Mouse (Mus musculus): ENCODE measurements around the gene Pgbd1. TPM values are rescaled to one million over a fixed set of nuclear protein-coding genes. Genes with fewer than 3 reads are reported as not detected.
"Not testable (repeated sequence)": the region's sequence is repeated elsewhere in the genome, so short reads cannot be mapped to it uniquely, and the experiment has no call there.

Pgbd1 gene
- 2.0 and 2.5 TPM in 2 replicates for polyA plus RNA-seq (2015; fragmentation: Nextera tagmentation; extraction: Ambion mirVana)

- peaks cover 15% of the 10 kb centered on the region for H3K36me3 ChIP-seq (ENCODE audit: insufficient read depth, low read length)
- ATAC-seq (replicated peaks; ENCODE audit: low FRiP score, low read depth): peak; percentile 94
- peak within 1 kb of the TSS; percentile 85 for H3K4me2 ChIP-seq (ENCODE audit: low read length)
- H3K27me3 ChIP-seq (ENCODE audit: insufficient read depth, low read length): no peaks in the 10 kb centered on the region
- 1% methylated on average over 32 of the region's 32 CpGs for WGBS
- H3K4me1 ChIP-seq (replicated peaks; ENCODE audit: insufficient read depth, low read length): 0 out of 2 replicates have a peak, but pooled peaks cover 5% of the 10 kb centered on the region
- peak within 1 kb of the TSS; percentile 78 for H3K27ac ChIP-seq
- DNase-seq (ENCODE audit: low spot score): peak; percentile 84
- TF ChIP-seq CTCF (IDR thresholded peaks at IDR 0.05; ENCODE audit: low read depth): peak; percentile 56
- peak within 1 kb of the TSS; percentile 49 for H3K4me3 ChIP-seq (replicated peaks; ENCODE audit: low read depth, low read length)
- peak within 1 kb of the TSS; percentile 68 for H3K9ac ChIP-seq (ENCODE audit: low read depth, low read length)
- no peaks in the 10 kb centered on the region for H3K9me3 ChIP-seq (replicated peaks; ENCODE audit: low read length)
Observed at GRCm38 (mm10) chr13:21440503-21441206, at the start of gene Pgbd1. TSS of gene Pgbd1 (minus strand) at chr13:21441058.

- H3K36me3 ChIP-seq (ENCODE audit: insufficient read depth, low read length): no peaks in the 10 kb centered on the region
- H3K27ac ChIP-seq: no peak overlapping the region
- H3K27me3 ChIP-seq (ENCODE audit: insufficient read depth, low read length): no peaks in the 10 kb centered on the region
- no peak overlapping the region for H3K4me3 ChIP-seq (replicated peaks; ENCODE audit: low read depth, low read length)
- ATAC-seq (replicated peaks; ENCODE audit: low FRiP score, low read depth) (no peak), DNase-seq (ENCODE audit: low spot score) (no peak)
- H3K9ac ChIP-seq (ENCODE audit: low read depth, low read length): no peak overlapping the region
- 88% methylated on average over 1 of the region's 1 CpGs for WGBS
- no peaks in the 10 kb centered on the region for H3K9me3 ChIP-seq (replicated peaks; ENCODE audit: low read length)
- H3K4me1 ChIP-seq (replicated peaks; ENCODE audit: insufficient read depth, low read length): no peaks in the 10 kb centered on the region
- no peak overlapping the region for H3K4me2 ChIP-seq (ENCODE audit: low read length)
- no peak for TF ChIP-seq CTCF (IDR thresholded peaks at IDR 0.05; ENCODE audit: low read depth)
Observed at GRCm38 (mm10) chr13:21486881-21487280, 46.0 kb upstream of the Pgbd1 start.

GRCm38 (mm10) chr13:21478759-21479670 is 38.2 kb upstream of the Pgbd1 start, which contains the start of the genes Zkscan4 and Gm10065:
TSS of gene Zkscan4 (plus strand) at chr13:21478907.
TSS of gene Gm10065 (minus strand) at chr13:21479441.
- H3K36me3 ChIP-seq (ENCODE audit: insufficient read depth, low read length); H3K4me1 ChIP-seq (replicated peaks; ENCODE audit: insufficient read depth, low read length); H3K9me3 ChIP-seq (replicated peaks; ENCODE audit: low read length); H3K27me3 ChIP-seq (ENCODE audit: insufficient read depth, low read length): not testable (repeated sequence)
- H3K4me3 ChIP-seq (replicated peaks; ENCODE audit: low read depth, low read length): peak within 1 kb of the TSS; percentile 60
- H3K9ac ChIP-seq (ENCODE audit: low read depth, low read length): peak within 1 kb of the TSS; percentile 64; the same call in 1 of the 2 replicates
- H3K4me2 ChIP-seq (ENCODE audit: low read length): peak within 1 kb of the TSS; percentile 74
- TF ChIP-seq CTCF (IDR thresholded peaks at IDR 0.05; ENCODE audit: low read depth): peak; percentile 27; the same call in 1 of the 2 replicates
- DNase-seq (ENCODE audit: low spot score) (peak; percentile 88), ATAC-seq (replicated peaks; ENCODE audit: low FRiP score, low read depth) (peak; percentile 85)
- 3% methylated on average over 28 of the region's 31 CpGs for WGBS
- peak within 1 kb of the TSS; percentile 88 for H3K27ac ChIP-seq

GRCm38 (mm10) chr13:21472427-21472826 is 31.6 kb upstream of the Pgbd1 start:
- TF ChIP-seq CTCF (IDR thresholded peaks at IDR 0.05; ENCODE audit: low read depth): no peak
- DNase-seq (ENCODE audit: low spot score): no peak
- Histone ChIP-seq H3K9ac (ENCODE audit: low read depth, low read length) (no peak overlapping the region), H3K27ac (no peak overlapping the region), H3K4me3 (replicated peaks; ENCODE audit: low read depth, low read length) (no peak overlapping the region), H3K36me3 (ENCODE audit: insufficient read depth, low read length) (no peaks in the 10 kb centered on the region), H3K4me1 (replicated peaks; ENCODE audit: insufficient read depth, low read length) (no peaks in the 10 kb centered on the region), H3K9me3 (replicated peaks; ENCODE audit: low read length) (no peaks in the 10 kb centered on the region), H3K27me3 (ENCODE audit: insufficient read depth, low read length) (no peaks in the 10 kb centered on the region), H3K4me2 (ENCODE audit: low read length) (no peak overlapping the region)
- no peak for ATAC-seq (replicated peaks; ENCODE audit: low FRiP score, low read depth)
- WGBS: 42% methylated on average over 4 of the region's 4 CpGs

GRCm38 (mm10) chr13:21469097-21469496 is 28.2 kb upstream of the Pgbd1 start:
- H3K27me3 ChIP-seq (ENCODE audit: insufficient read depth, low read length): no peaks in the 10 kb centered on the region
- TF ChIP-seq CTCF (IDR thresholded peaks at IDR 0.05; ENCODE audit: low read depth): no peak
- no peak overlapping the region for H3K27ac ChIP-seq
- no peak overlapping the region for H3K4me3 ChIP-seq (replicated peaks; ENCODE audit: low read depth, low read length)
- 36% methylated on average over 9 of the region's 9 CpGs for WGBS
- H3K9ac ChIP-seq (ENCODE audit: low read depth, low read length): no peak overlapping the region
- H3K4me2 ChIP-seq (ENCODE audit: low read length): peak overlapping the region; percentile 85; the same call in 1 of the 2 replicates
- H3K36me3 ChIP-seq (ENCODE audit: insufficient read depth, low read length): no peaks in the 10 kb centered on the region
- H3K9me3 ChIP-seq (replicated peaks; ENCODE audit: low read length): no peaks in the 10 kb centered on the region
- ATAC-seq (replicated peaks; ENCODE audit: low FRiP score, low read depth) (no peak), DNase-seq (ENCODE audit: low spot score) (no peak)
- H3K4me1 ChIP-seq (replicated peaks; ENCODE audit: insufficient read depth, low read length): no peaks in the 10 kb centered on the region

Measured in kidney, postnatal 0 days (tissue).